Mouse (Mus musculus) midbrain, embryonic 10.5 days (tissue): Measurements from ENCODE around the gene Cmc1. TPM values are rescaled to one million over a fixed set of nuclear protein-coding genes. Genes with fewer than 3 reads are reported as not detected.

Experiments used
- DNase-seq: peaks from one replicate; pipeline ENCODE4 v3.0.0-alpha.2; 2017; ENCODE audit warnings: low spot score
- H3K27ac ChIP-seq: fragments of 300-500 bp; sonication (generic); replicated peaks from 2 replicates; pipeline ENCODE4 v1.5.1; 2016; ENCODE audit warnings: mild to moderate bottlenecking
- H3K27me3 ChIP-seq: fragments of 300-500 bp; sonication (generic); 2 replicates; pipeline ENCODE4 v1.6.1; 2016; ENCODE audit warnings: low read depth, mild to moderate bottlenecking; ENCODE audit not compliant: poor library complexity, severe bottlenecking
- H3K36me3 ChIP-seq: fragments of 300-500 bp; sonication (generic); 2 replicates; pipeline ENCODE4 v1.6.1; 2016; ENCODE audit warnings: mild to moderate bottlenecking, moderate library complexity
- H3K4me1 ChIP-seq: fragments of 300-500 bp; sonication (generic); 2 replicates; pipeline ENCODE4 v1.6.1; 2016
- H3K4me3 ChIP-seq: fragments of 300-500 bp; sonication (generic); 2 replicates; pipeline ENCODE4 v1.5.1; 2016; ENCODE audit warnings: mild to moderate bottlenecking, moderate library complexity
- H3K9me3 ChIP-seq: fragments of 300-500 bp; sonication (generic); replicated peaks from 2 replicates; pipeline ENCODE4 v1.6.1; 2016; ENCODE audit warnings: mild to moderate bottlenecking
- WGBS: fragments of 180-500 bp; shearing (Covaris S2); methylation state at CpG from one replicate; pipeline ENCODE4 v1.1.7; 2016; 5-methylcytosine and 5-hydroxymethylcytosine counted together
- polyA plus RNA-seq: library from polyadenylated mRNA; unstranded; fragments of >200 nt; fragmentation: Nextera tagmentation; extraction: Ambion mirVana; gene quantifications from 2 replicates; pipeline ENCODE4 v1.2.1, GENCODE M21; 2016

Gene Cmc1
- polyA plus RNA-seq, 1 experiment from 2014 or later, result 30.7 TPM

GRCm38 (mm10) chr9:118101802-118102201, 48.2 kb downstream of the Cmc1 start:
- DNase-seq, result no peak
- H3K27me3 ChIP-seq, result no peaks in the 10 kb centered on the region
- no peaks in the 10 kb centered on the region for H3K36me3 ChIP-seq
- 86% methylated on average over 2 of the region's 2 CpGs for WGBS
- H3K9me3 ChIP-seq, result no peaks in the 10 kb centered on the region
- H3K4me1 ChIP-seq, result no peaks in the 10 kb centered on the region
- H3K4me3 ChIP-seq, result no peak overlapping the region
- no peak overlapping the region for H3K27ac ChIP-seq

GRCm38 (mm10) chr9:118100484-118100883, 49.5 kb downstream of the Cmc1 start:
- Histone ChIP-seq H3K36me3 (no peaks in the 10 kb centered on the region), H3K4me1 (no peaks in the 10 kb centered on the region), H3K4me3 (no peak overlapping the region), H3K27ac (no peak overlapping the region), H3K27me3 (no peaks in the 10 kb centered on the region), H3K9me3 (no peaks in the 10 kb centered on the region)
- no peak for DNase-seq
- 95% methylated on average over 2 of the region's 2 CpGs for WGBS

GRCm38 (mm10) chr9:118099395-118099794, 50.6 kb downstream of the Cmc1 start:
- no peak overlapping the region for H3K4me3 ChIP-seq
- H3K27me3 ChIP-seq, result no peaks in the 10 kb centered on the region
- H3K36me3 ChIP-seq, result no peaks in the 10 kb centered on the region
- no peaks in the 10 kb centered on the region for H3K4me1 ChIP-seq
- no peak overlapping the region for H3K27ac ChIP-seq
- no peaks in the 10 kb centered on the region for H3K9me3 ChIP-seq
- DNase-seq, result no peak
- 69% methylated on average over 4 of the region's 4 CpGs for WGBS

- no peaks in the 10 kb centered on the region for H3K9me3 ChIP-seq
- no peaks in the 10 kb centered on the region for H3K36me3 ChIP-seq
- no peak overlapping the region for H3K4me3 ChIP-seq
- no peak overlapping the region for H3K27ac ChIP-seq
- WGBS, result 85% methylated on average over 4 of the region's 4 CpGs
- H3K4me1 ChIP-seq, result peaks cover 6% of the 10 kb centered on the region
- no peaks in the 10 kb centered on the region for H3K27me3 ChIP-seq
- no peak for DNase-seq
These were observed 66.1 kb downstream of the Cmc1 start for GRCm38 (mm10) chr9:118083834-118084233.

- Histone ChIP-seq H3K9me3 (no peaks in the 10 kb centered on the region), H3K27ac (peak overlapping the region; percentile 66; the same call in 1 of the 2 replicates), H3K4me1 (peaks cover 6% of the 10 kb centered on the region), H3K4me3 (peak overlapping the region; percentile 25; the same call in 1 of the 2 replicates), H3K27me3 (no peaks in the 10 kb centered on the region), H3K36me3 (no peaks in the 10 kb centered on the region)
- 52% methylated on average over 22 of the region's 22 CpGs for WGBS
- peak; percentile 21 for DNase-seq
These were observed 67.2 kb downstream of the Cmc1 start for GRCm38 (mm10) chr9:118082575-118083431.

- Histone ChIP-seq H3K4me1 (no peaks in the 10 kb centered on the region), H3K27me3 (no peaks in the 10 kb centered on the region), H3K27ac (no peak overlapping the region), H3K9me3 (no peaks in the 10 kb centered on the region), H3K4me3 (no peak overlapping the region), H3K36me3 (peaks cover 20% of the 10 kb centered on the region)
- DNase-seq, result no peak
- 94% methylated on average over 3 of the region's 3 CpGs for WGBS
These were observed 76.6 kb downstream of the Cmc1 start for GRCm38 (mm10) chr9:118073358-118073757.

- H3K4me3 ChIP-seq, result no peak overlapping the region
- H3K36me3 ChIP-seq, result peaks cover 30% of the 10 kb centered on the region
- no peaks in the 10 kb centered on the region for H3K9me3 ChIP-seq
- DNase-seq, result no peak
- H3K4me1 ChIP-seq, result no peaks in the 10 kb centered on the region
- no peak overlapping the region for H3K27ac ChIP-seq
- H3K27me3 ChIP-seq, result no peaks in the 10 kb centered on the region
- WGBS, result 89% methylated on average over 5 of the region's 5 CpGs
These were observed 77.9 kb downstream of the Cmc1 start for GRCm38 (mm10) chr9:118072101-118072500.

GRCm38 (mm10) chr9:118071337-118071736, 78.6 kb downstream of the Cmc1 start:
- 86% methylated on average over 3 of the region's 3 CpGs for WGBS
- Histone ChIP-seq H3K27me3 (no peaks in the 10 kb centered on the region), H3K36me3 (peaks cover 37% of the 10 kb centered on the region), H3K4me1 (no peaks in the 10 kb centered on the region), H3K9me3 (no peaks in the 10 kb centered on the region), H3K27ac (no peak overlapping the region), H3K4me3 (no peak overlapping the region)
- no peak for DNase-seq

- Histone ChIP-seq H3K4me3 (no peak overlapping the region), H3K4me1 (no peaks in the 10 kb centered on the region), H3K36me3 (peaks cover 45% of the 10 kb centered on the region), H3K27ac (no peak overlapping the region), H3K27me3 (no peaks in the 10 kb centered on the region), H3K9me3 (no peaks in the 10 kb centered on the region)
- WGBS, result 97% methylated on average over 6 of the region's 6 CpGs
- no peak for DNase-seq
These were observed 79.5 kb downstream of the Cmc1 start for GRCm38 (mm10) chr9:118070442-118070841.

GRCm38 (mm10) chr9:118059101-118059500, 90.9 kb downstream of the Cmc1 start:
- H3K4me1 ChIP-seq, result no peaks in the 10 kb centered on the region
- WGBS, result 93% methylated on average over 3 of the region's 3 CpGs
- H3K4me3 ChIP-seq, result no peak overlapping the region
- no peak for DNase-seq
- H3K9me3 ChIP-seq, result no peaks in the 10 kb centered on the region
- no peaks in the 10 kb centered on the region for H3K27me3 ChIP-seq
- H3K27ac ChIP-seq, result no peak overlapping the region
- H3K36me3 ChIP-seq, result peaks cover 71% of the 10 kb centered on the region

- DNase-seq, result no peak
- no peak overlapping the region for H3K27ac ChIP-seq
- peaks cover 68% of the 10 kb centered on the region for H3K36me3 ChIP-seq
These were observed 96.7 kb downstream of the Cmc1 start for GRCm38 (mm10) chr9:118053286-118053685.

GRCm38 (mm10) chr9:118045011-118045533, 104.9 kb downstream of the Cmc1 start:
- no peaks in the 10 kb centered on the region for H3K27me3 ChIP-seq
- peaks cover 14% of the 10 kb centered on the region for H3K4me1 ChIP-seq
- DNase-seq, result no peak
- H3K4me3 ChIP-seq, result no peak overlapping the region
- WGBS, result 61% methylated on average over 1 of the region's 1 CpGs
- no peaks in the 10 kb centered on the region for H3K9me3 ChIP-seq
- H3K27ac ChIP-seq, result no peak overlapping the region
- peaks cover 27% of the 10 kb centered on the region for H3K36me3 ChIP-seq

More at GRCm38 (mm10) chr9:118053286-118053685, 96.7 kb downstream of the Cmc1 start:
- Histone ChIP-seq H3K27me3 (no peaks in the 10 kb centered on the region), H3K4me1 (no peaks in the 10 kb centered on the region), H3K4me3 (no peak overlapping the region), H3K9me3 (no peaks in the 10 kb centered on the region)
- WGBS, result 62% methylated on average over 1 of the region's 1 CpGs

GRCm38 (mm10) chr9:118043581-118043980, 106.4 kb downstream of the Cmc1 start:
- DNase-seq, result no peak
- Histone ChIP-seq H3K36me3 (peaks cover 13% of the 10 kb centered on the region), H3K27me3 (no peaks in the 10 kb centered on the region), H3K4me1 (peaks cover 16% of the 10 kb centered on the region), H3K9me3 (no peaks in the 10 kb centered on the region), H3K27ac (no peak overlapping the region), H3K4me3 (no peak overlapping the region)
- WGBS, result 94% methylated on average over 3 of the region's 3 CpGs
